Mouse (Mus musculus) stomach, embryonic 14.5 days (tissue): ENCODE data around the gene Setd1b. TPM values are rescaled to one million over a fixed set of nuclear protein-coding genes. Genes with fewer than 3 reads are reported as not detected.

Experiments
- ATAC-seq: fragments of 200-750 bp; cut with Nextera tagmentation; 2 replicates; pipeline ENCODE4 v1.8.0; 2017; ENCODE audit warnings: low read depth, moderate TSS enrichment; ENCODE audit not compliant: insufficient number of reproducible peaks, insufficient read depth, low FRiP score
- H3K27ac ChIP-seq: fragments of 300-500 bp; sonication (generic); 2 replicates; pipeline ENCODE4 v1.5.1; 2014; ENCODE audit warnings: mild to moderate bottlenecking, low read length, moderate library complexity, mixed read lengths
- H3K27me3 ChIP-seq: fragments of 300-500 bp; sonication (generic); 2 replicates; pipeline ENCODE4 v1.6.1; 2014; ENCODE audit warnings: low read length, control low read depth, mixed read lengths; ENCODE audit not compliant: control insufficient read depth, insufficient read depth
- H3K36me3 ChIP-seq: fragments of 300-500 bp; sonication (generic); 2 replicates; pipeline ENCODE4 v1.6.1; 2014; ENCODE audit warnings: mild to moderate bottlenecking, control low read depth, low read length, moderate library complexity, mixed read lengths; ENCODE audit not compliant: control insufficient read depth, insufficient read depth
- H3K4me1 ChIP-seq: fragments of 300-500 bp; sonication (generic); 2 replicates; pipeline ENCODE4 v1.6.1; 2014; ENCODE audit warnings: low read length, control low read depth, mixed read lengths; ENCODE audit not compliant: control insufficient read depth, insufficient read depth
- H3K4me2 ChIP-seq: fragments of 300-500 bp; sonication (generic); replicated peaks from 2 replicates; pipeline ENCODE4 v1.6.1; 2014; ENCODE audit warnings: low read depth, low read length, control low read depth
- H3K4me3 ChIP-seq: fragments of 300-500 bp; sonication (generic); 2 replicates; pipeline ENCODE4 v1.5.1; 2014; ENCODE audit warnings: low read depth, low read length, control low read depth
- H3K9ac ChIP-seq: fragments of 300-500 bp; sonication (generic); replicated peaks from 2 replicates; pipeline ENCODE4 v1.6.1; 2014; ENCODE audit warnings: low read depth, mild to moderate bottlenecking, control low read depth, low read length, moderate library complexity, mixed read lengths
- H3K9me3 ChIP-seq: fragments of 300-500 bp; sonication (generic); 2 replicates; pipeline ENCODE4 v1.6.1; 2016; ENCODE audit warnings: low read depth, low read length, control low read depth; ENCODE audit not compliant: control insufficient read depth
- WGBS: fragments of 180-500 bp; shearing (Covaris S2); extraction: QIAGEN DNeasy Blood & Tissue Kit; methylation state at CpG from one replicate; pipeline ENCODE4 v1.1.7; 2014; 5-methylcytosine and 5-hydroxymethylcytosine counted together
- polyA plus RNA-seq: library from polyadenylated mRNA; unstranded; fragments of >200 nt; fragmentation: Nextera tagmentation; extraction: Ambion mirVana; gene quantifications from 2 replicates; pipeline ENCODE4 v1.2.1, GENCODE M21; 2014

Setd1b gene
- polyA plus RNA-seq, 1 experiment from 2014 or later: 12.9 TPM

- peak overlapping the region; percentile 25 for H3K4me2 ChIP-seq
- H3K36me3 ChIP-seq: peaks cover 4% of the 10 kb centered on the region; the same call in 1 of the 2 replicates
- H3K27me3 ChIP-seq: no peaks in the 10 kb centered on the region
- ATAC-seq: peak; percentile 87
- H3K4me3 ChIP-seq: peak overlapping the region; percentile 17
- no peak overlapping the region for H3K9ac ChIP-seq
- no peaks in the 10 kb centered on the region for H3K4me1 ChIP-seq
- no peaks in the 10 kb centered on the region for H3K9me3 ChIP-seq
- no peak overlapping the region for H3K27ac ChIP-seq
- 10% methylated on average over 22 of the region's 22 CpGs for WGBS
Observed at GRCm38 (mm10) chr5:123171646-123172350, 29.8 kb downstream of the Setd1b start.

DNA sequence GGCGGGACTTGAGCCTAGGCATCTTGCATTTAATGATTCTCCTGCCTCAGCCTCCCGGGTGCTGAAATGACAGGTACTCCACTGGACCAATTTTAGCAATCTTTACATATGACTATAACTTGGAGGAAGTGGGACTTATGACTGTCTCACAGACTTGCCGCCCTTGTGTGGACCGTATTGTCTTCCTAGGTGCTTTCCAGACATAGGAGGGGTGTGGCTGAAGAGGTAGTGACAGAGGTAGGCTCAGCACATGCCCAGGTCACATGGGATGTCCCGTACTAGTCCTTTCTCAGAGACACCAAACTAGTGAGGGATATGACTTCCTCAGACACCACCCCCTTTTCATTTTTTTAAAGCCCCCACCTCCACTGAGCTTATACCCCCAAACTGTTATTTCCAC is 36.8 kb downstream of the Setd1b start:
- no peak for ATAC-seq
- WGBS: 93% methylated on average over 5 of the region's 5 CpGs
- Histone ChIP-seq H3K4me3 (no peak overlapping the region), H3K4me1 (no peaks in the 10 kb centered on the region), H3K27me3 (no peaks in the 10 kb centered on the region), H3K27ac (no peak overlapping the region), H3K4me2 (no peak overlapping the region), H3K9ac (no peak overlapping the region), H3K36me3 (no peaks in the 10 kb centered on the region), H3K9me3 (peaks cover 7% of the 10 kb centered on the region; the same call in 1 of the 2 replicates)

- no peak overlapping the region for H3K9ac ChIP-seq
- no peak overlapping the region for H3K4me2 ChIP-seq
- ATAC-seq: no peak
- H3K27me3 ChIP-seq: no peaks in the 10 kb centered on the region
- WGBS: 89% methylated on average over 15 of the region's 15 CpGs
- peaks cover 7% of the 10 kb centered on the region; the same call in 1 of the 2 replicates for H3K9me3 ChIP-seq
- H3K36me3 ChIP-seq: no peaks in the 10 kb centered on the region
- no peaks in the 10 kb centered on the region for H3K4me1 ChIP-seq
- H3K27ac ChIP-seq: no peak overlapping the region
- H3K4me3 ChIP-seq: no peak overlapping the region
Observed at GRCm38 (mm10) chr5:123180390-123180789, 38.4 kb downstream of the Setd1b start.

DNA sequence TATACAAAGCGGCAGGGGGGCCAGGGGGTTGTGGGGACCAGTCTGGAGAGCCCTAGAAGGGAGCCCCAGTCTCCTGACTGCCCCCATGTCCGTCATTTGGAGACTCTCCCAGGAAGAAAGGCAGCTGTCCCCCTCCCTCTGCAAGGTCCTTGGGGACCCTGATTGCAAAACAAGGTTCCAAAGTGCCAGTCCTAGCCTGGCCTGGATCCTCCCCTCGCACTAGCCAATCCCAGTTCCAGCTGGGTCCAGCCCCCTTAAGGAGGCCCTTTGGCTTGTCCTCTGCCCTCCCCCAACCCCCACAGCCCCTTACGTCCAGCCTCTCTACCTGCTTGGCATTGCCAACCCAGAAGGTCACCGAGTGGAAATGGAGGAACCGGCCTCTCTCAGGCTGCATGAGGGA is 39.5 kb downstream of the Setd1b start:
- 77% methylated on average over 6 of the region's 6 CpGs for WGBS
- Histone ChIP-seq H3K9ac (no peak overlapping the region), H3K27ac (no peak overlapping the region), H3K27me3 (no peaks in the 10 kb centered on the region), H3K9me3 (peaks cover 7% of the 10 kb centered on the region; the same call in 1 of the 2 replicates), H3K36me3 (no peaks in the 10 kb centered on the region), H3K4me3 (no peak overlapping the region), H3K4me2 (no peak overlapping the region), H3K4me1 (no peaks in the 10 kb centered on the region)
- no peak for ATAC-seq

DNA sequence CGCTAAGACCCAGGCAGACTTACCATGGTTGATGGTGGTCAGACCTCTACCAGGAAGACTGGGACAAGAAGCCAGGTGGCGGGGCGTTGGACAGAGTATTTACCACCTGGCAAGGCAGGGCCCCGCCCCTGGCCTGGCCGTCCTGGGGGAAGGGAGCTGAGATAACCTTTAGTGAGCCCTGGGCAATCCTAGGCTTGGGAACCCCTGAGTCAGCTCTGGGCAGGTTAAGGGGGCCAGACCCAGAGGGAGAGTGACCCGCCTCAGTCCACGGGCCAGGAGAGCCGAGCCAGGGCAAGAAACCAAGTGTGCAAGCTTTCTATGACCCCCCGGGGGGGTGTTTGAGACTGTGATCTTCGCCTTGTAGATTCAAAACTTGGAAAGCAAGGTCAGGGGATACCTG is 40.7 kb downstream of the Setd1b start, which contains the start of gene Hpd:
Hpd (minus strand) TSS at position 77 of the 400 bp plus-strand sequence.
- Histone ChIP-seq H3K9ac (no peak within 1 kb of the TSS), H3K4me2 (no peak within 1 kb of the TSS), H3K4me1 (no peaks in the 10 kb centered on the region), H3K36me3 (no peaks in the 10 kb centered on the region), H3K27ac (no peak within 1 kb of the TSS), H3K4me3 (no peak within 1 kb of the TSS), H3K27me3 (no peaks in the 10 kb centered on the region), H3K9me3 (peaks cover 7% of the 10 kb centered on the region; the same call in 1 of the 2 replicates)
- no peak for ATAC-seq
- WGBS: 71% methylated on average over 10 of the region's 10 CpGs

DNA sequence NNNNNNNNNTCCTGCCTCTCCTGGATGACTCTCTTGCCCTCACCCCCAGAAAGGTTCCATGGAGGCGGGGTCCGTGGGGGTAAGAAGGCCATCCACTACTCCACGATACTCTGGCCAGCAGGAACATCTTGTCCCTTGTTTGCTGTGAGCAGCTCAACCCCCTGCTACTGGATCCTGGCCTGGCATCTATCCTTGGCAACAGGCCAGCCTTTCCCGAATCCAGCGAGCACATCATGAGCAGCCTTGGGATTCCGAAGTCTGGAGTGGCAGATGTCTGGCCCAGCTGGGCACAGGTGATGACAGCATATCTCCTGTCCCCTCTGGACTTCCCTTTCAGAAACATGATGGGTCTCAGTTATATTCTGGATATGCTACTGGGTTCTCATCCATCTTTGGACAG is 44.0 kb downstream of the Setd1b start:
- Histone ChIP-seq H3K27me3 (no peaks in the 10 kb centered on the region), H3K27ac (no peak overlapping the region), H3K9ac (no peak overlapping the region), H3K4me2 (no peak overlapping the region), H3K36me3 (no peaks in the 10 kb centered on the region), H3K4me3 (no peak overlapping the region), H3K4me1 (no peaks in the 10 kb centered on the region), H3K9me3 (no peaks in the 10 kb centered on the region)
- ATAC-seq: no peak
- 76% methylated on average over 6 of the region's 6 CpGs for WGBS

DNA sequence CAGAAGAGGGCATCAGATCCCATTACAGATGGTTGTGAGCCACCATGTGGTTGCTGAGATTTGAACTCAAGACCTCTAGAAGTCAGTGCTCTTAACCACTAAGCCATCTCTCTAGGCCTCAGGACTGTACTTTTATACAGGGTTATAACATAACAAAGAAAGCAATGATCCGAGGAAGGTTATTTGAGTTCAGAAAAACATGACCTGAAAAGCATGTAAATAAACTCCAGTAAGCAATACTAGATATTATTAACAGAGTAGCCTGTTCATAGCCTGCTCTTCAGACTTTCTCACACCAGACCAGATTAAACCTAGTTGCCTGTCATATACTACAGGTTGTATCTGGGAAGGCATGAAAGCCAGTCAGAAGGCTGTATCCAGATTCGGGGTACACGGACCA is 45.3 kb downstream of the Setd1b start:
- no peak for ATAC-seq
- no peaks in the 10 kb centered on the region for H3K36me3 ChIP-seq
- 93% methylated on average over 3 of the region's 3 CpGs for WGBS

DNA sequence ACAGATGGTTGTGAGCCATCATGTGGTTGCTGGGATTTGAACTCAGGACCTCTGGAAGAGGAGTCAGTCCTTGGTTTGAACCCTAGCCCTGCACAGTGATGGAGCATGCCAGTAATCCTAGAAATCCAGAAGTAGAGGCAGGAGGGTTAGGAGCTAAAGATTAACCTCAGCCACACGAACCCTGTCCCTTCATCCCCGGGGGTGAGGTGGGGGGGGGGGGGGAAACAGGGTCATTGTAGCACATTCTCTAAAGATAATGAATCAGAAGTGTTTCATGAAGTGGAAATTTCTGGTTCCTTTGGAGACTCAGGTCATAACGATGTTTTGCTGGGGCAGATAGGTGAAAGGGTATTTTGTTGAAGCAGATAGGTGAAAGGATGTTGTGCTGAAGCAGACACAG is 48.9 kb downstream of the Setd1b start:
- Histone ChIP-seq H3K4me3 (no peak overlapping the region), H3K27ac (no peak overlapping the region), H3K9me3 (no peaks in the 10 kb centered on the region), H3K27me3 (no peaks in the 10 kb centered on the region), H3K9ac (no peak overlapping the region), H3K36me3 (no peaks in the 10 kb centered on the region), H3K4me2 (no peak overlapping the region), H3K4me1 (no peaks in the 10 kb centered on the region)
- WGBS: 69% methylated on average over 3 of the region's 3 CpGs
- no peak for ATAC-seq

More for the DNA sequence above, 45.3 kb downstream of the Setd1b start:
- Histone ChIP-seq H3K27me3 (no peaks in the 10 kb centered on the region), H3K4me1 (no peaks in the 10 kb centered on the region), H3K27ac (no peak overlapping the region), H3K9ac (no peak overlapping the region), H3K4me3 (no peak overlapping the region), H3K4me2 (no peak overlapping the region), H3K9me3 (no peaks in the 10 kb centered on the region)

DNA sequence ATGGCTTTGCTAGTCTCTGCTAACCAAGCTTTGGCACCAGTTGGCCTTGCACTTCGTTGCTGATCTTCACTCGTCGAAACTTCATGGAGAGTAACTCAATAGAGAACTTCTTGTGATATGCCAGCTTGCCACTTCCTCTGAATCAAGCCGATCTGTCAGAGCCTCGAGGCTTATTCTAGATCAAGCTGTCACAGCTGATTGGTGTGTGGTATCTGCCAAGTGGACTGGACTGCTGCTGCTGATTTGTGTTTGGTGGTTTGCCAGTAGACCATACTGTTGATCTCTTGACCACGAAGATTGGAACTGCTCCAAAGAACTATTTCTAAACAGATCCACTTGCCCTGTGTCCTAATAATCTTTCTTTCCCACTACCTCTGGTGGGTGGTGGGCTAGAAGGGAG is 49.4 kb downstream of the Setd1b start:
- H3K9me3 ChIP-seq: no peaks in the 10 kb centered on the region
- WGBS: 82% methylated on average over 6 of the region's 6 CpGs
- H3K36me3 ChIP-seq: no peaks in the 10 kb centered on the region

More for the DNA sequence above, 49.4 kb downstream of the Setd1b start:
- no peak overlapping the region for H3K4me3 ChIP-seq
- H3K27ac ChIP-seq: no peak overlapping the region
- ATAC-seq: no peak
- H3K27me3 ChIP-seq: no peaks in the 10 kb centered on the region
- no peaks in the 10 kb centered on the region for H3K4me1 ChIP-seq
- no peak overlapping the region for H3K4me2 ChIP-seq
- H3K9ac ChIP-seq: no peak overlapping the region
